Mouse (Mus musculus) CH12.LX (cell line): Measurements from ENCODE around the gene Rab8a. TPM values are rescaled to one million over a fixed set of nuclear protein-coding genes. Genes with fewer than 3 reads are reported as not detected.

Experiments used
- DNase-seq: peaks from one replicate; pipeline ENCODE4 v3.0.0-alpha.2; 2013; ENCODE audit errors: extremely low read depth
- H3K27ac ChIP-seq: 2 replicates; pipeline ENCODE4 v1.5.1; 2012; ENCODE audit warnings: low read depth, mild to moderate bottlenecking, control low read depth, moderate library complexity; ENCODE audit not compliant: insufficient read depth
- H3K27me3 ChIP-seq: replicated peaks from 2 replicates; pipeline ENCODE3; 2012; ENCODE audit warnings: inconsistent platforms
- H3K36me3 ChIP-seq, 2 experiments: replicated peaks in 1 of 2; 2 replicates each; pipeline versions ENCODE3 to v1.6.1; 2012; ENCODE audit warnings: inconsistent platforms in 1 of 2, low read length in 1 of 2, mild to moderate bottlenecking in 1 of 2, mixed read lengths in 1 of 2, moderate library complexity in 1 of 2; ENCODE audit not compliant: control insufficient read depth in 1 of 2, insufficient read depth in 1 of 2
- H3K4me1 ChIP-seq, 2 experiments: 2 replicates each; pipeline ENCODE4 v1.6.1; 2012; ENCODE audit warnings: inconsistent platforms in 1 of 2, moderate library complexity in 1 of 2; ENCODE audit not compliant: insufficient read depth in 2 of 2, control insufficient read depth in 1 of 2
- H3K4me2 ChIP-seq: 2 replicates; pipeline ENCODE4 v1.6.1; 2012; ENCODE audit warnings: low read depth, mild to moderate bottlenecking, control low read depth; ENCODE audit not compliant: poor library complexity, insufficient read depth, severe bottlenecking
- H3K4me3 ChIP-seq, 3 experiments: fragments of 150-350 bp in 1 of 3; sonication (generic) in 1 of 3; replicated peaks in 1 of 3; 2 replicates each; pipeline versions ENCODE3 to v1.5.1; 2011 to 2012; ENCODE audit warnings: low read depth in 2 of 3, low read length in 2 of 3, mild to moderate bottlenecking in 2 of 3, moderate library complexity in 2 of 3, control low read depth in 1 of 3, improper control_type of control experiment in 1 of 3, inconsistent platforms in 1 of 3, mixed read lengths in 1 of 3; ENCODE audit not compliant: poor library complexity in 1 of 3
- H3K79me2 ChIP-seq: replicated peaks from 2 replicates; pipeline ENCODE4 v1.6.1; 2012; ENCODE audit warnings: mild to moderate bottlenecking, moderate library complexity; ENCODE audit not compliant: control insufficient read depth, poor library complexity, insufficient read depth, severe bottlenecking; ENCODE audit errors: extremely low read depth
- H3K9ac ChIP-seq: 2 replicates; pipeline ENCODE4 v1.6.1; 2012; ENCODE audit warnings: low read depth, mild to moderate bottlenecking, control low read depth, moderate library complexity; ENCODE audit not compliant: insufficient read depth
- H3K9me3 ChIP-seq: replicated peaks from 2 replicates; pipeline ENCODE3; 2012; ENCODE audit warnings: low read length, inconsistent platforms, mixed read lengths
- BHLHE40 ChIP-seq: IDR thresholded peaks from 2 replicates; pipeline ENCODE4 v1.6.1; 2011; ENCODE audit warnings: mild to moderate bottlenecking, low read depth, low read length, improper control_type of control experiment
- CHD2 ChIP-seq: IDR thresholded peaks from 2 replicates; pipeline ENCODE4 v1.6.1; 2011; ENCODE audit warnings: low read length, improper control_type of control experiment
- E2F4 ChIP-seq: IDR thresholded peaks from 2 replicates; pipeline ENCODE4 v1.6.1; 2011; ENCODE audit warnings: low read depth, low read length, improper control_type of control experiment; ENCODE audit not compliant: insufficient replicate concordance
- ELF1 ChIP-seq: IDR thresholded peaks from 2 replicates; pipeline ENCODE4 v1.6.1; 2014; ENCODE audit warnings: low read depth, mild to moderate bottlenecking, inconsistent platforms, low read length, improper control_type of control experiment
- EP300 ChIP-seq: IDR thresholded peaks from 2 replicates; pipeline ENCODE4 v1.6.1; 2011; ENCODE audit warnings: low read length, improper control_type of control experiment
- ETS1 ChIP-seq: conservative IDR thresholded peaks from 2 replicates; pipeline ENCODE4 v1.6.1; 2012; ENCODE audit warnings: low read depth, mild to moderate bottlenecking, inconsistent platforms, low read length, improper control_type of control experiment, moderate library complexity
- GABPA ChIP-seq: IDR thresholded peaks from 2 replicates; pipeline ENCODE4 v1.6.1; 2012; ENCODE audit warnings: low read depth, low read length, improper control_type of control experiment, inconsistent platforms; ENCODE audit not compliant: insufficient replicate concordance
- HCFC1 ChIP-seq: IDR thresholded peaks from 2 replicates; pipeline ENCODE4 v1.6.1; 2012; ENCODE audit warnings: low read depth, mild to moderate bottlenecking, inconsistent platforms, low read length, improper control_type of control experiment
- IRF4 ChIP-seq: IDR thresholded peaks from 2 replicates; pipeline ENCODE4 v1.6.1; 2014; ENCODE audit warnings: low read depth, mild to moderate bottlenecking, inconsistent platforms, low read length, improper control_type of control experiment
- JUND ChIP-seq: conservative IDR thresholded peaks from 2 replicates; pipeline ENCODE4 v1.6.1; 2011; ENCODE audit warnings: low read depth, low read length, improper control_type of control experiment
- MAFK ChIP-seq: IDR thresholded peaks from 2 replicates; pipeline ENCODE4 v1.6.1; 2011; ENCODE audit warnings: low read length, improper control_type of control experiment; ENCODE audit not compliant: insufficient replicate concordance
- MAZ ChIP-seq: IDR thresholded peaks from 2 replicates; pipeline ENCODE4 v1.6.1; 2012; ENCODE audit warnings: low read depth, mild to moderate bottlenecking, inconsistent platforms, low read length, improper control_type of control experiment, moderate library complexity
- MEF2A ChIP-seq: IDR thresholded peaks from 2 replicates; pipeline ENCODE4 v1.6.1; 2014; ENCODE audit warnings: low read depth, mild to moderate bottlenecking, inconsistent platforms, low read length, improper control_type of control experiment, borderline replicate concordance
- NELFE ChIP-seq: IDR thresholded peaks from 2 replicates; pipeline ENCODE4 v1.6.1; 2011; ENCODE audit warnings: low read depth, low read length, improper control_type of control experiment
- NRF1 ChIP-seq: IDR thresholded peaks from 2 replicates; pipeline ENCODE4 v1.6.1; 2014; ENCODE audit warnings: low read depth, mild to moderate bottlenecking, inconsistent platforms, low read length, improper control_type of control experiment, moderate library complexity
- POLR2A ChIP-seq: IDR thresholded peaks from 2 replicates; pipeline ENCODE4 v1.6.1; 2011; ENCODE audit warnings: low read depth, mild to moderate bottlenecking, improper control_type of control experiment, low read length
- POLR2AphosphoS2 ChIP-seq: IDR thresholded peaks from 2 replicates; pipeline ENCODE4 v1.6.1; 2011; ENCODE audit warnings: low read depth, low read length, improper control_type of control experiment
- RAD21 ChIP-seq: IDR thresholded peaks from 2 replicates; pipeline ENCODE4 v1.6.1; 2011; ENCODE audit warnings: low read depth, mild to moderate bottlenecking, low read length, improper control_type of control experiment, moderate library complexity
- SIN3A ChIP-seq: IDR thresholded peaks from 2 replicates; pipeline ENCODE4 v1.6.1; 2012; ENCODE audit warnings: low read length, improper control_type of control experiment, inconsistent platforms
- SMC3 ChIP-seq: IDR thresholded peaks from 2 replicates; pipeline ENCODE4 v1.6.1; 2011; ENCODE audit warnings: low read depth, low read length, improper control_type of control experiment
- TBP ChIP-seq: conservative IDR thresholded peaks from 2 replicates; pipeline ENCODE4 v1.6.1; 2011; ENCODE audit warnings: low read depth, low read length, improper control_type of control experiment
- ZKSCAN1 ChIP-seq: IDR thresholded peaks from 2 replicates; pipeline ENCODE4 v1.6.1; 2012; ENCODE audit warnings: low read depth, inconsistent platforms, low read length, improper control_type of control experiment, borderline replicate concordance
- ZMIZ1 ChIP-seq: IDR thresholded peaks from 2 replicates; pipeline ENCODE4 v1.6.1; 2012; ENCODE audit warnings: low read depth, mild to moderate bottlenecking, inconsistent platforms, low read length, improper control_type of control experiment
- dilution Hi-C: fragments of 300-500 bp; cut with MboI; formaldehyde crosslinking; loops from 2 replicates; pipeline ENCODE4 v1.14.3; 2020; ENCODE audit warnings: low sequenced_read_pairs; ENCODE audit not compliant: extremely low pct_unique_long_range_greater_than_20kb, extremely low pct_ligation_motif_present
- in situ Hi-C: fragments of 300-500 bp; cut with MboI; formaldehyde crosslinking; loops from 3 replicates; pipeline ENCODE4 v1.14.3; 2019; ENCODE audit warnings: low sequenced_read_pairs, low pct_ligation_motif_present, low pct_unique_long_range_greater_than_20kb, mixed read lengths
- polyA plus RNA-seq: library from polyadenylated mRNA; unstranded; fragments of >175 nt; gene quantifications from 2 replicates; pipeline ENCODE4 v1.2.1, GENCODE M21; 2012; ENCODE audit warnings: low read depth; ENCODE audit not compliant: insufficient read length
- total RNA-seq, 2 experiments: library from RNA; depleted of rRNA; stranded (reverse); fragments of 300-350 nt in 1 of 2; fragments of >200 nt in 1 of 2; gene quantifications; 2 replicates each; pipeline ENCODE4 v1.2.3; 2012 to 2014

The Rab8a gene
- total and polyA plus RNA-seq, 3 experiments = 102 to 190 (median 136) TPM

DNA sequence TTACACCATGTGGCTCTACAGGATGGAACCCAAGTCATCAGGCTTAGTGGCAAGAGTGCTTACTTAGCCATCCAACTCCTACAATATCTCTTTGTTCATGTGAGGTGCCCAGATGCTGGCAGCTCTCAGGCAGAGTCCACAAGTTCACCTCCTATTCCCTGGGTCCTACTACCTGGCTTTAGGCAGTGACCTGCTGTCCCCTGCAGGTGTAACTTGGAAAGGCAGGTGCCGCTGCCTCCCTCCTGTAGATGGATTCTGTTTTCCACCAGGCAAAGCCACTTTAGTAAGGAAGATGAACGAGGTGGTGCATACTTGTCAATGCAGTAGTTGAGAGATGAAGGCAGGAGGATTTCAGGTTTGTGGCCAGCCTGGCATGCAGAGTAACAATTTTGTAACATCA lies 54.1 kb downstream of the Rab8a start (continued):
- no peak for TF ChIP-seq JUND
- no peak for TF ChIP-seq POLR2A
- TF ChIP-seq ELF1 = no peak
- TF ChIP-seq RAD21 = peak; percentile 91
- no peak for TF ChIP-seq E2F4
- no peak for TF ChIP-seq ZKSCAN1
- TF ChIP-seq NELFE = no peak
- TF ChIP-seq TBP = no peak
- TF ChIP-seq BHLHE40 = no peak
- TF ChIP-seq EP300 = no peak
- no peak for TF ChIP-seq GABPA
- TF ChIP-seq, all 38 proteins: peak for 5

GRCm38 (mm10) chr8:72215871-72216270 lies 54.9 kb downstream of the Rab8a start:
- Histone ChIP-seq H3K4me3 (no peak overlapping the region), H3K4me2 (no peak overlapping the region), H3K27ac (no peak overlapping the region), H3K79me2 (peaks cover 13% of the 10 kb centered on the region), H3K9me3 (no peaks in the 10 kb centered on the region), H3K9ac (no peak overlapping the region), H3K27me3 (no peaks in the 10 kb centered on the region), H3K36me3 (peaks cover 0 to under 1% of the 10 kb centered on the region in 2 experiments), H3K4me1 (peaks cover 3 to 34% of the 10 kb centered on the region in 2 experiments; a peak in 3 of 4 replicates)
- TF ChIP-seq NRF1 (0 out of 2 replicates have a peak, but pooled peaks have one; percentile 17), MAZ (no peak), HCFC1 (no peak), SIN3A (0 out of 2 replicates have a peak, but pooled peaks have one; percentile 38), ZMIZ1 (no peak), MAFK (no peak), EP300 (peak; percentile 85), IRF4 (peak; percentile 73), ETS1 (peak; percentile 59), NELFE (no peak), TBP (no peak), MEF2A (0 out of 2 replicates have a peak, but pooled peaks have one; percentile 35), SMC3 (no peak), RAD21 (no peak), POLR2A (no peak), ELF1 (peak; percentile 56; the same call in 1 of the 2 replicates), CHD2 (no peak), POLR2AphosphoS2 (no peak)
- in situ Hi-C loops = loop anchor here (5.0 kb wide), 1 partner anchor 39 kb away; no protein-coding TSS in a partner anchor
- peak; percentile 69 for DNase-seq
- dilution Hi-C loops = no loop called here
